Mouse (Mus musculus): Measurements from ENCODE around the gene Olfr281.

DNA sequence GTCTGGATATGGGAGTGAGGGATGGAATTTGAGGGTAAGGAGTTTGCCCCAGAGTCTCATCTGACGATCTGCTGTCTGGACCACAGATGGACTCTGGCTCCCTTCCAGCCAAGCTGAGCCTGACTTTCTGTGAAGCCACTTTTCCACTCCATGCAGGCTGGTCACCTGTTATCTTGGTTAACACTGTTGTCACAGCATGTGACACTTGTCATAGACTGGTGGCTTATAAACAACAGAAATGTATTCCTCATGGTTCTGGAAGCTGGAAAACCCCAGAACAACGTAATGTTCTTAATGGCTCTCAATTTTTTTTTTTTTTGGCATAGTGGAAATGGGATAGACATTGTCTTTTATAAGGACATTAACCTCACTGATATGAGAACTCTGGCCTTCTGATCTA is 42.8 kb upstream of the Olfr281 start:
- no peak; the same call in 1 of the 2 replicates for TF ChIP-seq MAX (IDR thresholded peaks at IDR 0.05; ENCODE audit: low read length)
- peak in 1 of 2 experiments; percentile 30; a peak in 2 of 4 replicates for TF ChIP-seq EP300 (IDR thresholded peaks at IDR 0.05; ENCODE audit: low read depth in 1 of 2, low read length in 2 of 2)
- TF ChIP-seq TAL1 (IDR thresholded peaks at IDR 0.05; ENCODE audit: low read length), result no peak
- no peak for TF ChIP-seq ZKSCAN1 (IDR thresholded peaks at IDR 0.05; ENCODE audit: low read depth, low read length)
- TF ChIP-seq ZC3H11A (IDR thresholded peaks at IDR 0.05; ENCODE audit: low read depth, low read length), result no peak
- TF ChIP-seq POLR2AphosphoS2 (IDR thresholded peaks at IDR 0.05; ENCODE audit: low read length), result no peak
- 0 out of 6 replicates have a peak, but pooled peaks of 1 of the 3 experiments have one; percentile 10 for TF ChIP-seq CTCF (IDR thresholded peaks at IDR 0.05 in 2 of 3, conservative IDR thresholded peaks at IDR 0.05 in 1 of 3; ENCODE audit: control insufficient read depth in 1 of 3, insufficient read depth in 1 of 3, low read depth in 2 of 3, low read length in 3 of 3, poor library complexity in 1 of 3, severe bottlenecking in 1 of 3)
- TF ChIP-seq JUND (IDR thresholded peaks at IDR 0.05; ENCODE audit: low read depth, low read length), result no peak
- TF ChIP-seq MXI1 (IDR thresholded peaks at IDR 0.05; ENCODE audit: low read depth, low read length), result peak; percentile 66; the same call in 1 of the 2 replicates
- TF ChIP-seq ZNF384 (IDR thresholded peaks at IDR 0.05; ENCODE audit: low read depth, low read length), result peak; percentile 44; the same call in 1 of the 2 replicates
- TF ChIP-seq MAFK (IDR thresholded peaks at IDR 0.05; ENCODE audit: borderline replicate concordance, low read depth, low read length), result no peak
- no peak for TF ChIP-seq POLR2A (IDR thresholded peaks at IDR 0.05; ENCODE audit: control insufficient read depth in 1 of 2, insufficient read depth in 1 of 2, low read depth in 1 of 2, low read length in 2 of 2, poor library complexity in 1 of 2)

Measured in MEL (cell line).